Mouse (Mus musculus) G1E (cell line): ENCODE measurements around the gene Chp1.

Source experiments
- CTCF ChIP-seq: IDR thresholded peaks from 2 replicates; pipeline ENCODE4 v1.5.1; 2012; ENCODE audit warnings: low read depth, low read length, inconsistent platforms, mixed read lengths
- GATA1 ChIP-seq: IDR thresholded peaks from 2 replicates; pipeline ENCODE4 v1.6.1; 2012; ENCODE audit warnings: borderline replicate concordance, low read length, inconsistent platforms, mixed read lengths
- GATA2 ChIP-seq: IDR thresholded peaks from 2 replicates; pipeline ENCODE4 v1.6.1; 2012; ENCODE audit warnings: low read depth, low read length, inconsistent platforms, borderline replicate concordance
- POLR2AphosphoS5 ChIP-seq: IDR thresholded peaks from 2 replicates; pipeline ENCODE4 v1.6.1; 2012; ENCODE audit warnings: low read depth, low read length, inconsistent platforms; ENCODE audit not compliant: insufficient replicate concordance
- TAL1 ChIP-seq: conservative IDR thresholded peaks from 2 replicates; pipeline ENCODE4 v1.6.1; 2012; ENCODE audit warnings: low read depth, low read length, inconsistent platforms, mixed read lengths

DNA sequence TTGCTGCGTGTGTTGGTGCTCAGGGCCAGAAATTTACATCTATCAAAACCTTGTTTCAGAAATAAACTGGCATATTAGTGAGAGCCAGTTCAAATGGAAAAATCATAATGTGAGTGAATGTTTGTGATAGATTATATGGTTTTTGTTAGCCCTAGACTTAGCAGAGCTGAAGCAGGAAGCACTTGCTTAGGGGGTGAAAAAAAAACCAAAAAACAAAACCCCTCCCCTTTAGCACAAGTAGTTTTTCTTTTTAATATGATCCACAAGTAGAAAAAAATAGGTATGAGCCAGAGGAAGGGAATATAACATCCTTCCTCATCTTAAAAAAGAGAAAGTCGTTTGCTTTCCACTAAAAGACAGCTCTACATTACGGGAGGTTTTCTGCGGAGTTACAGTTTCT is 47.8 kb downstream of the Chp1 start:
- TF ChIP-seq CTCF: no peak
- TF ChIP-seq TAL1: no peak
- TF ChIP-seq GATA1: no peak
- no peak for TF ChIP-seq POLR2AphosphoS5
- TF ChIP-seq GATA2: no peak
